Mouse (Mus musculus) left cerebral cortex, postnatal 14 days (tissue): ENCODE measurements around the gene Gm20837. TPM values are rescaled to one million over a fixed set of nuclear protein-coding genes. Genes with fewer than 3 reads are reported as not detected.
"Not testable (repeated sequence)": the region's sequence is repeated elsewhere in the genome, so short reads cannot be mapped to it uniquely, and the experiment has no call there.

Experiments
- DNase-seq, 2 experiments: peaks; one replicate each; pipeline ENCODE4 v3.0.0; 2021 to 2022; ENCODE audit warnings: low spot score in 2 of 2, mixed read lengths in 1 of 2
- intact Hi-C: fragments of 180-260 bp; cut with DNase I; formaldehyde crosslinking; loops from one replicate; pipeline ENCODE4 v1.15.1; 2025
- long read RNA-seq, 2 experiments: library from polyadenylated mRNA; stranded (forward); transcript quantifications; one replicate each; pipeline ENCODE4 v2.0.0; 2021
- total RNA-seq, 2 experiments: library from RNA; stranded (reverse); gene quantifications; 2 replicates each; pipeline ENCODE4 v1.2.3; 2021

The Gm20837 gene
- total RNA-seq = not detected
- long read RNA-seq, experiment 1 = 0 reads
- long read RNA-seq, experiment 2 = 0 reads

GRCm38 (mm10) chrY:90400948-90401347 is at the start of gene Gm20837:
Gene Gm20837 (plus strand): TSS chrY:90401248.
- DNase-seq, intact Hi-C loops: not testable (repeated sequence)
